Mouse (Mus musculus) limb, embryonic 13.5 days (tissue): ENCODE measurements around the gene Foxd3. TPM values are rescaled to one million over a fixed set of nuclear protein-coding genes. Genes with fewer than 3 reads are reported as not detected.

ENCODE experiments used
- microRNA-seq: library from miRNA; unstranded; fragments of <30 nt; microRNA quantifications from one replicate; pipeline ENCODE4, GENCODE M21; 2016
- polyA plus RNA-seq: library from polyadenylated mRNA; unstranded; fragments of >200 nt; fragmentation: Nextera tagmentation; extraction: Ambion mirVana; gene quantifications from 2 replicates; pipeline ENCODE4 v1.2.1, GENCODE M21; 2015

The Foxd3 gene
- polyA plus RNA-seq, 1 experiment from 2014 or later, result 0.74 TPM

Small RNA genes lying within 50 kb of the gene (microRNA-seq; reads per million reads assigned to microRNA genes)
- not detected for gene Gm23366

Other genes with a start within 250 kb of the Foxd3 start
- 20.5 and 21.9 TPM in 2 replicates for gene Alg6, start 59.4 kb downstream of the Foxd3 start, polyA plus RNA-seq
- 24.3 and 24.8 TPM in 2 replicates for gene Efcab7, start 172.9 kb downstream of the Foxd3 start, polyA plus RNA-seq